Mouse (Mus musculus): ENCODE data around the gene Fbxo11. TPM values are rescaled to one million over a fixed set of nuclear protein-coding genes. Genes with fewer than 3 reads are reported as not detected.

Gene Fbxo11
- 10 to 100 TPM; 56.1 to 65.6 (median 64.3) TPM for total RNA-seq (2022)

DNA sequence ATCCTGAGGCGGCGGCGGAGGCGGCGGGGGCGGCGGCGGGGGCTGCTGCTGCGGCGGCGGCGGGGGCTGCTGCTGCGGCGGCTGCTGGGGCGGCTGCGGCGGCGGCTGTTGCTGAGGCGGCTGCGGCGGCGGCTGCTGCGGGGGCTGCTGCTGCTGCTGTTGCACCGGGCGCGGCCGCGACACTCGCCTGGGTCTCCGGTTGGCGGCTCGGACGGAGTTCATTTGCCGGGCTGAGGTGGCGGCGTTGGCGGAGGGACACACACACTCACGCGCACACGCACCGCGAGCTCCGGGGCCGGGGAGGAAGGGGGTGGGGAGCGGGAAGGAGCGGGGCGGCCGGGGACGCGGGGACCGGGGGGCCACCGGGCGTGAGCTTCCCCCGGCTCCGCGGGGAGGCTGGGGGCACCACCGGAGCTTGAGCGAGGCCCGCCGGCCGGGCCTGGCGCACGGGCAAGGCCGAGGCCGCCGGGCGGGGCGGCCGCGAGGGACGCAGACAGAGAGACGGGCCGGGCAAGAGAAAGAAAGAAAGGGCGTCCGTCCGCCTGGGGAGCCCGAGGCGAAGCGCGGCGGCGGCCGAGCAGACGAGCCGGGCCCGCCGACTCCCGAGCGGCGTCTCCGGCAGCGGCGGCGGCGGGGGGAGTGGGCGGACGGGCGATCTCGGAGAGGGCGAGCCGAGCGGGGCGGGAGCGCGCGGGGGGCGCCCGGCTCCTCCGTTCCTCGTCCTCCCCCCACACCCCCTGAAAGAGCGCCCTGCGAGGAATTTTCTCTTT lies at the start of gene Fbxo11:
Gene Fbxo11 (minus strand): TSS at position 261 of the 770 bp plus-strand sequence.
- peak; percentile 41 for DNase-seq

DNA sequence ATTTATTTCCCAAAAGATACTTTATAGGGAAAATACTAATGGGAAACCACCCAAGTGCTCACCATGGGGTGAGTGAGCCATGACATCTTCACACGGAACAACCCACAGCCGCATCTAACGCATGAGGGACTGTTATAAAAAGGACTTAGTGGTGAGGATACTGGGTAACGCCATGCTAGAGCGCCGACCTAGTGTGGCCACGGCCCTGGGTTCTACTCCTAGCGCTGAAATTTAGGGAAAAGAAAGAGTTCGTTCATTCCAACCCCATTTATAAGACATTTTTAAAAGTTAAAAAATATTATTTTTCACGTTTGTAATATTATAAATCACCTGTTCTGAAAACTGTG lies 48.8 kb upstream of the Fbxo11 start:
- DNase-seq, result no peak

GRCm38 (mm10) chr17:88113015-88113882 lies 48.2 kb upstream of the Fbxo11 start:
- no peak for DNase-seq

DNA sequence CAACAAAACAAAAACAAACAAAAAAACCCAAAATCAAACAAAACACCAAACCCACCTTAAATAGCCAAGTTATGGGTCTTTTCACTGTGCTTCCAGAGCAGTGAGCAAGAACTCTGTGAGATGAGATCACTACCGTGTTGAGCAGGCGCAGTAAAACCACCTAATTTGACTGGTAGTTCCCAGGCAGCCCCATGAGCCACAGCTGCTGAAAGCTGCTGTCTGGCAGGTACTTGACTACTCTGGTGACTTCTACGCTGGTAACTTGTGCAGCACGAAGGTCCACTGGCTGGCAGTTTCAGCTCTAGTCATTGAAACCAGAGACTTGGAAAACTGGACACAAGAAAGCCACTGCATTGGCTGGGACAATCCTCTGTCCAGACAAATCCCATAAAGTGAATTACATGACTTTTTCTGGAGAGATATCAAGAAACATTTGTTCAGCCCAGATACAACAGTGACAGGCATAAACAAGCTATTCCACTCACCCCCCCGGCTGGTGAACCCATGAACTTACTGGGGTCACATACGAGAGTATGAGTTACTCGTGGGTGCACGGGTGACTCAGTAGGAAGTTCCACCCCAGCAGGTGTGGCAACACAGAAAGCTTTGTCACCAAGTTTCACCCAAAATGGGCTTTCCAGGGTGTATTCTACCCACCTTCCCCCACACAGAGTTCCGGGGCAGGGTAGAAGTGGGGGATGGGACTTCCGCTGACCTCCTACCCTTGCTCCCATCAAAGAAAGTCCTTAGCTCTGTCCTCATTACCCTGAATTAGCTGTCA lies 47.0 kb upstream of the Fbxo11 start:
- no peak for DNase-seq

DNA sequence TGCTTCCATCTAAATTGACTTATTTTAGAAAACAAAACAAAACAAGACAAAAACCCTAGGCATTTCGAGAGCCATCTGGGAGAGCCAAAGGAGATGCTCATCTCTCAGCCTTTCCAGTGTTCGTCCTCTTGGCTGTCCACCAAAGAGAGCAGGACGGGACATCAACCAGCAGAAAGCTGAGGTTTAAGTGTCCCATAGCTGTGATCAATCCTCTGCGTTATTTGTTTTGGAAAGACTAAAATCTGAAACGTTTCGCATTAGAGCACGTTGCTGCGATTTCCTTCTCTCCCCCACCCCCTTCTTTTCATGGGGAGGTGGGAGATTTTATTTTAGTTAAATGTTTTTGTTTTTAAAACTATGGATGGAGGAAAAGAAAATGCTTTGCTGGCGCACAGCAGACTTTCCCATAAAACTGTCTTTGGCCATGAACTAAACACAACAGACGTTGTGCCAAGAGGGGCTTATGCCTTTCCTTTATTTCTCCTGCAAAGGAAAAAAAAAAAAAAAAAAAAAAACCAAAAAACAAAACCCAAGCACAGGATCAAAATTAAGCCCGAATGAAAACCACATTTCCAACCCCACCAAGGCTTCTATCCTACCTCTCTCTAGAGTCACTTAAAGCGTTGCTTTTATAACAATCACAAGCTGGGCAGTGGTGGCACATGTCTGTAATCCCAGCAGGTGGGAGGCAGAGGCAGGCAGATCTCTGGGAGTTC lies 46.1 kb upstream of the Fbxo11 start:
- no peak for DNase-seq

DNA sequence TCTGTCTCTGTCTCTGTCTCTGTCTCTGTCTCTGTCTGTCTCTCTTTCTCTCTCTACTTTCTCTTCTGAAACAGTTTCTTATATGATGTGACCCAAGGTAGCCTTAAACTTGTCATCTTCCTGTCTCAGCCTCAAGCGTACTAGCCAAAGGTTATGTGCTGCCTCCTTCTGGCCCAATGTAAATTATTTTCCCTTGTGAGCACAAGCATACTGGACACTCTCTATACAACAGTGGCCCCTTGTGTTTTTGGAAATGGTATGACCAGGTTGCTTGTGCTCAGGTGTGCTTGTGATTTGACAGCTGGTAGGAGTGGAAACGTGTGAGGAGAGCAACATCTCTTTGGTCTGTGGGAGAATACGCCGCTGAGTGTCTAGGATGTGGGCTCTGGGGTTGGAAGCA lies 42.6 kb upstream of the Fbxo11 start:
- DNase-seq, result no peak

GRCm38 (mm10) chr17:88106365-88106764 lies 41.3 kb upstream of the Fbxo11 start:
- no peak for DNase-seq

- no peak for DNase-seq
Measured at GRCm38 (mm10) chr17:88102597-88102996, 37.5 kb upstream of the Fbxo11 start.

GRCm38 (mm10) chr17:88098181-88098852 lies 33.2 kb upstream of the Fbxo11 start:
- DNase-seq, result no peak

- no peak for DNase-seq
Measured at GRCm38 (mm10) chr17:88097543-88097942, 32.5 kb upstream of the Fbxo11 start.

- DNase-seq, result no peak
Measured at GRCm38 (mm10) chr17:88096809-88097399, 31.8 kb upstream of the Fbxo11 start.

DNA sequence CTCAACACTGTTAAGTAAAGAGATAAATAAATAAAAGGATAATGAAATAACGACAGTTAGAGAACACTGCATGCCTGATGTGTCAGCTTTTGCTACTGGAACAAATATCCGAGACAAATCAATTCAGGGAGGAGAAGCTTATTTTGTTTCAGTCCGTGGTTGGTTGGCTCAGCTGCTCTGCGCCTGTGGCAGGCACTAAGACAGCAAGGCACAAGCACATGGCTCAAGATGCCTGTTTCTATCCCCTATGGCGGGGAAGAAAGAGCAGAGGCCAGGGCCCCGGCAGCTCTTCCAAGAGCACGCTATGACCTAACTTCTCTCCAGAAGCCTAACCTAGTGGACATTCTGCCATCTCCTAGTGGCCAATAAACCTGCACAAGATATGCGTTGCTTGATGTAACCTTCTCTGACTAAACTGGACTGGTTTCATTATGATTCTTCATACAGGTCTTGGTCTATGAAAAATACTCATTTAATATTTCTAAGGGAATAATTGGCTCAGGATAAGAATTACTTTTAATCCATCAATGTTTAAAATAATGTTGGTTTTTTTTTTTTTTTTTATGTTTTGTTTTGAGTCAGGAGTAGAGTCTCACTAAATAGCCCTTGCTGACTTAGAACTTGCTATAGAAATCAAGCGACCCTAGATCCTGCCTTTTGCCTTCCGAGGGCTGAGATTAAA lies 30.6 kb upstream of the Fbxo11 start:
- DNase-seq, result no peak

- DNase-seq, result no peak
Measured at GRCm38 (mm10) chr17:88094327-88094726, 29.2 kb upstream of the Fbxo11 start.

- no peak for DNase-seq
Measured at GRCm38 (mm10) chr17:88093798-88094197, 28.7 kb upstream of the Fbxo11 start.

DNA sequence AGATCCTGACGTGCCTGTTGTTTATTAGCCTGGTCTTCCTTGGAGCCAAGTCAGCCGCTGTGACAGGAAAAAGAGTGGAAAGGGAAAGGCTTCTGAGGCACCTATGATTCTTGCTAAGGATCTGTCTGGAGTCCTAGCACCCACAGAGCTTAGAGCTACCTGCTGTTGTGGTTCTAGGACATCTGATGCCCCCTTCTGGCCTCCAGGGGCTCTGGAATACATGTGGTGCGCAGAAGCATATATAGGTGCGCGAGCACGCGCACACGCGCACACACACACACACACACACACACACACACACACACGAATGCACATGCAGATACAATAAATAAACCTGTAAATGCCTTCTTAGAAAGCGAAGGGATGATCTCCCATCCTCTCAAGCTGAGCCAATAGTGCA lies 20.9 kb upstream of the Fbxo11 start:
- DNase-seq, result no peak

- no peak for DNase-seq
Measured at GRCm38 (mm10) chr17:88081446-88081845, 16.4 kb upstream of the Fbxo11 start.

GRCm38 (mm10) chr17:88079771-88080170 lies 14.7 kb upstream of the Fbxo11 start:
- no peak for DNase-seq

GRCm38 (mm10) chr17:88072047-88072446 lies 7.0 kb upstream of the Fbxo11 start:
- no peak for DNase-seq

GRCm38 (mm10) chr17:88068024-88068719 lies 3.1 kb upstream of the Fbxo11 start:
- no peak for DNase-seq
